Mouse (Mus musculus) C2C12 (cell line): ENCODE measurements at regions not wholly inside any gene's neighbourhood (a gene's known extent, or its start where the extent isn't known, plus 50 kb on each side); places are given as distances from the start of the nearest gene placed in this dataset.

ENCODE experiments used
- CEBPB ChIP-seq: IDR thresholded peaks from one replicate; pipeline ENCODE4 v1.6.1; 2011; ENCODE audit warnings: low read depth, mild to moderate bottlenecking, control low read depth, moderate library complexity
- CTCF ChIP-seq: IDR thresholded peaks from one replicate; pipeline ENCODE4 v1.5.1; 2011; ENCODE audit not compliant: control insufficient read depth, insufficient read depth, insufficient read length
- FOSL1 ChIP-seq: IDR thresholded peaks from one replicate; pipeline ENCODE4 v1.8.0; 2011; ENCODE audit warnings: mild to moderate bottlenecking, low read length; ENCODE audit not compliant: poor library complexity, insufficient read depth, severe bottlenecking
- MAX ChIP-seq: IDR thresholded peaks from one replicate; pipeline ENCODE4 v1.6.1; 2011; ENCODE audit warnings: mild to moderate bottlenecking, control low read depth
- MYOD1 ChIP-seq: IDR thresholded peaks from one replicate; pipeline ENCODE4 v1.6.1; 2011; ENCODE audit warnings: low read depth; ENCODE audit not compliant: control insufficient read depth, insufficient read length
- MYOG ChIP-seq: IDR thresholded peaks from one replicate; pipeline ENCODE4 v1.6.1; 2011; ENCODE audit not compliant: control insufficient read depth, insufficient read length; ENCODE audit errors: extremely low read depth
- USF1 ChIP-seq: IDR thresholded peaks from one replicate; pipeline ENCODE4 v1.6.1; 2011; ENCODE audit warnings: low read depth, mild to moderate bottlenecking, control low read depth, moderate library complexity

DNA sequence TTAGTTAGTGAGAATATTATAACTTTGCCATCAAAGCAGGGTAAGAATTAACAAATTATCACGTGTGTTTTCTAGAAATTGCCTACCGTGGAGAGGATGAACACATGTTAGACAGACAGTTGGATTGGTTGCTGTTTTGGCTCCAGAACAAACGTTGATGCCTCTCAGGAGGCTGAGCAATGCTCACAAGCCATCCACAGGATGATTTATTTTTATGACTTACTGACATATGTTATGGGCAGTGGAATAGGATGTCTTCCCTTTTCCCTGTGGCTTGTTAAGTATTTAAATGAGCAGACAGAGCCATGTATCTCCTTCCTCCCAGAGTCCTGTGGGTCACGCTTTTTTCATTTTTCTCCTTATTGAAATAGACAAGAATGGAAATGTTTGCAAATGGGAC lies 652.0 kb downstream of the Hace1 start:
- TF ChIP-seq CTCF = no peak
- TF ChIP-seq MYOD1 = no peak
- TF ChIP-seq MAX = no peak
- TF ChIP-seq CEBPB = no peak
- TF ChIP-seq USF1 = no peak
- TF ChIP-seq MYOG = no peak
- TF ChIP-seq FOSL1 = no peak
